Mouse (Mus musculus) hindbrain, embryonic 10.5 days (tissue): ENCODE data around the gene Usp21. TPM values are rescaled to one million over a fixed set of nuclear protein-coding genes. Genes with fewer than 3 reads are reported as not detected.

Experiments
- DNase-seq: peaks from one replicate; pipeline ENCODE4 v3.0.0-alpha.2; 2017; ENCODE audit warnings: low spot score
- H3K27ac ChIP-seq: fragments of 300-500 bp; sonication (generic); 2 replicates; pipeline ENCODE4 v1.5.1; 2016; ENCODE audit warnings: mild to moderate bottlenecking, moderate library complexity
- H3K27me3 ChIP-seq: fragments of 300-500 bp; sonication (generic); 2 replicates; pipeline ENCODE4 v1.6.1; 2016; ENCODE audit warnings: mild to moderate bottlenecking; ENCODE audit not compliant: poor library complexity, insufficient read depth, severe bottlenecking
- H3K36me3 ChIP-seq: fragments of 300-500 bp; sonication (generic); 2 replicates; pipeline ENCODE4 v1.6.1; 2016; ENCODE audit warnings: mild to moderate bottlenecking, moderate library complexity
- H3K4me1 ChIP-seq: fragments of 300-500 bp; sonication (generic); replicated peaks from 2 replicates; pipeline ENCODE4 v1.6.1; 2016; ENCODE audit warnings: mild to moderate bottlenecking
- H3K4me3 ChIP-seq: fragments of 300-500 bp; sonication (generic); 2 replicates; pipeline ENCODE4 v1.5.1; 2016; ENCODE audit warnings: mild to moderate bottlenecking, moderate library complexity
- H3K9me3 ChIP-seq: fragments of 300-500 bp; sonication (generic); 2 replicates; pipeline ENCODE4 v1.6.1; 2016; ENCODE audit warnings: mild to moderate bottlenecking, moderate library complexity
- WGBS: fragments of 180-500 bp; shearing (Covaris S2); methylation state at CpG from one replicate; pipeline ENCODE4 v1.1.7; 2016; 5-methylcytosine and 5-hydroxymethylcytosine counted together
- polyA plus RNA-seq: library from polyadenylated mRNA; unstranded; fragments of >200 nt; fragmentation: Nextera tagmentation; extraction: Ambion mirVana; gene quantifications from 2 replicates; pipeline ENCODE4 v1.2.1, GENCODE M21; 2016

Gene Usp21
- polyA plus RNA-seq, 1 experiment from 2014 or later, result 111 TPM

- H3K4me1 ChIP-seq, result peaks cover 22% of the 10 kb centered on the region
- no peak overlapping the region for H3K27ac ChIP-seq
- 62% methylated on average over 9 of the region's 9 CpGs for WGBS
- no peaks in the 10 kb centered on the region for H3K27me3 ChIP-seq
- DNase-seq, result no peak
- no peaks in the 10 kb centered on the region for H3K9me3 ChIP-seq
- peak overlapping the region; percentile 63 for H3K4me3 ChIP-seq
- peaks cover 46% of the 10 kb centered on the region for H3K36me3 ChIP-seq
Observed at GRCm38 (mm10) chr1:171271196-171271595, 16.6 kb downstream of the Usp21 start.

DNA sequence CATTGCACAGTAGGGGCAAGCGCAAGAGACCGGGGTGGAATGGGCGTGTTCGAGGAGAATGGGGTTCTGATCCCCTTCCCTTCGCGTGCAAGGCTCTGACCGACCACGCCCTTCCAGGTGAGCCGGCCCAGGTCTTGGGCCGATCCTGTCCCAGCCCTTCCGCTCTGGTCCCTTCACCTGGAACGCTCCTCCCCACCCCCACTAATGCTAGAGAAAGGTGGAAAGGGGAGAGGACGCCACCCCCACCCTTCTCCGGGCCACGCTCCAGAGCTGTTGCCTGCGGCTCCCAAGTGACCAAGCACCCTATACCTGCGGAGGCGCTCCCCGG, 17.3 kb downstream of the Usp21 start:
- Histone ChIP-seq H3K27ac (peak overlapping the region; percentile 84), H3K9me3 (no peaks in the 10 kb centered on the region), H3K4me1 (peaks cover 22% of the 10 kb centered on the region), H3K27me3 (no peaks in the 10 kb centered on the region), H3K36me3 (peaks cover 40% of the 10 kb centered on the region), H3K4me3 (peak overlapping the region; percentile 63)
- WGBS, result under 1% methylated on average over 19 of the region's 19 CpGs
- no peak for DNase-seq

GRCm38 (mm10) chr1:171269848-171270572, 17.8 kb downstream of the Usp21 start, which contains the start of gene B4galt3:
TSS of gene B4galt3 (plus strand) at chr1:171270328.
- Histone ChIP-seq H3K4me1 (peaks cover 22% of the 10 kb centered on the region), H3K4me3 (peak within 1 kb of the TSS; percentile 63), H3K36me3 (peaks cover 35% of the 10 kb centered on the region), H3K27ac (peak within 1 kb of the TSS; percentile 84), H3K9me3 (no peaks in the 10 kb centered on the region), H3K27me3 (no peaks in the 10 kb centered on the region)
- peak; percentile 95 for DNase-seq
- 3% methylated on average over 36 of the region's 36 CpGs for WGBS

GRCm38 (mm10) chr1:171268341-171268740, 19.4 kb downstream of the Usp21 start:
- 62% methylated on average over 1 of the region's 1 CpGs for WGBS
- no peaks in the 10 kb centered on the region for H3K27me3 ChIP-seq
- H3K4me1 ChIP-seq, result peaks cover 26% of the 10 kb centered on the region
- no peak overlapping the region for H3K27ac ChIP-seq
- no peak overlapping the region for H3K4me3 ChIP-seq
- no peaks in the 10 kb centered on the region for H3K9me3 ChIP-seq
- H3K36me3 ChIP-seq, result peaks cover 18% of the 10 kb centered on the region
- DNase-seq, result no peak

DNA sequence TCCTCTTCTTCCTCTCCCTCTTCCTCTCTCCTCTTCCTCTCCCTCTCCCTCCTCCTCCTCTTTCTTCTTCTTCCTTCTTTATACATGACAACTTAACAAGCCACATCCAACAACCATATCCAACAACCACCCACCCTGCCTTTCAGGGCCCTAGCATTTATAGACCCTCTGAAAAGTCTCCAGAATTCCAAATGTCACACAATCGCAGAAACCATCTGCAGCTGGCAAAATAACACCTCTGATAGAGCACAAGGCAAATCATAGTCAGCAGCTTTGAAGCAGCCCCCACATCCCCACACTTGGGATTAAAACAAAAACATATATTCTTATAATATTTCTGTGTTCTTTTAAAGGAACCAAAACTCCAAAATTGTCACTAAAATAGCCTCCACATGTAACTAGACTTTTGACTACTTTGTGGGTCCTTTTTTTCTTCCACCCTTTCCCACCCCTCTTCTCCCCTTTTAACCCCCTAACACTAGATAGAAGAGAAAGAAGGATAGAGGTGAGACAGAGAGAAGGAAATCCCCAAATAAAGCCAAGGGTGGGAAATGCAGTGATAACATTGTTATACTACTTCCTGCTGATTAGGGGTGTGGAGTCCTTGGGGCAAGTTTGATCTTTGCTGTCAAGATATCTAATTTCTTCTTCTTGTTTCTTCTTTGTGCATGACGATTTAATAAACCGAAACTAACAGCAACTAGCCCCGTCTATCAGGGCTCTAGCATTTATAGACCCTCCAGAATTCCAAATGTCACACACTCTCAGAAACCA, 21.6 kb downstream of the Usp21 start:
- DNase-seq, result no peak
- 85% methylated on average over 4 of the region's 4 CpGs for WGBS

DNA sequence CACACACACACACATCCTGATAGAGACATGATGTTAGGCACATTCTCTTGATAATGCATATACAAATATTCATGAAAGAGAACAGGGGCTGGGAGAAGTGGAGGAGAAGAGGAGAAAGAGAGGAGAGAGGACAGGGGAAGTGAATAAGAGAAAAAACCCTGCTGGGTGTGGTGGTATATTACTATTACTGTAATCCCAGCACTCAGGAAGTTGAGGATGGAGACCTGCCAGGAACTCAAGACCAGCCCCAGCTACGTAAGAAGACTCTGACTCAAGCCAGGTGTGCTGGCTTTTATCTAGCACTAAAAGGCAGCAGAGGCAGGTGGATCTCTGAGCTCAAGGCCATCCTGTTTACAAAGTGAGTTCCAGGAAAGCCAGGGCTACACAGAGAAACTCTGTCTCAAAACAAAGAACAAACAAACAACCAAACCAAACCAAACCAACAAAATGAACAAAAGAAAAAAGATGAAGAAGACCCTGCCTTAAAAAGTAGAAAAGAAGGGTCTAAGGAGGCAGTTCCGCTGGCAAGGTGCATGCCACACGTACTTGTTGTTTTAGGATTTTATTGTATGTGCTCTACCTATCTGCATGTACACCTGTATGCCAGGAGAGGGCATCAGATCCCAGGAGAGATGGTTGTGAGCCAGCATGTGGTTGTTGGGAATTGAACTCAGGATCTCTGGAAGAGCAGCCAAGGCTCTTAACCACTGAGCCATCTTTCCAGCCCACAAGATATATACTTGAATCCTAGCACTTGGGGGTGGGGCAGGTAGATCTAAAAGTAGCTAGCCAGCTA, 23.9 kb downstream of the Usp21 start:
- H3K9me3 ChIP-seq, result no peaks in the 10 kb centered on the region
- peaks cover 16% of the 10 kb centered on the region for H3K4me1 ChIP-seq
- peak overlapping the region; percentile 41; the same call in 1 of the 2 replicates for H3K4me3 ChIP-seq
- H3K36me3 ChIP-seq, result peaks cover 5% of the 10 kb centered on the region
- no peak for DNase-seq
- no peaks in the 10 kb centered on the region for H3K27me3 ChIP-seq
- H3K27ac ChIP-seq, result peak overlapping the region; percentile 40; the same call in 1 of the 2 replicates
- WGBS, result 84% methylated on average over 3 of the region's 3 CpGs

More for the DNA sequence above, 21.6 kb downstream of the Usp21 start:
- H3K36me3 ChIP-seq, result no peaks in the 10 kb centered on the region
- H3K4me3 ChIP-seq, result no peak overlapping the region
- H3K27me3 ChIP-seq, result no peaks in the 10 kb centered on the region
- H3K4me1 ChIP-seq, result peaks cover 31% of the 10 kb centered on the region
- H3K27ac ChIP-seq, result no peak overlapping the region
- no peaks in the 10 kb centered on the region for H3K9me3 ChIP-seq

GRCm38 (mm10) chr1:171263185-171263611, 24.6 kb downstream of the Usp21 start:
- peak overlapping the region; percentile 41 for H3K4me3 ChIP-seq
- peaks cover 11% of the 10 kb centered on the region for H3K36me3 ChIP-seq
- H3K9me3 ChIP-seq, result no peaks in the 10 kb centered on the region
- DNase-seq, result peak; percentile 49
- 2% methylated on average over 2 of the region's 2 CpGs for WGBS
- no peaks in the 10 kb centered on the region for H3K27me3 ChIP-seq
- peaks cover 16% of the 10 kb centered on the region for H3K4me1 ChIP-seq
- peak overlapping the region; percentile 76 for H3K27ac ChIP-seq

DNA sequence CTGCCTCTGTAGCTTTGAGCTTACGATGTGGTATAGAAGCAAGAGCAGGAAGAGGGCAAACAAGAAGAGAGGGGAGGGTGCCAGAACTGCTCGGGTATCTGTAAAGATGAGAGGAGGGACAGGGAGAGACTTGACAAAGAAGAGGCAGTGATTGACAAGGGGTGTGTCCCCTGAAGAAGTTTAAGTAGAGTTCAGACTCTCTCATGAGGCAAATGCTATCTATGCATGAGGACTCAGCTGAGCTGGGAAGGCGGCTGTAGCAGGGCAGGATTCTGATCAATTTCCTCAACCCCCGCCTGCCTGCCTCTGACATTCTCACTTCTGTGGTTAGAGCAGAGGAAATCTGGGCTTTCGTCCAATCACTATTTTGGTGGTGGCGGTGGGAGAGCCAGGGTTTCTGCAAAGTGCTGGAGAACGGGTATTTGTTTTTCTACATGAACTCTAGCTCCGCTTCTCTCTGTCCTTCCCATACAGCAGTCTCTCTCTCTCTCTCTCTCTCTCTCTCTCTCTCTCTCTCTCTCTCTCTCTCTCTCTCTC, 25.1 kb downstream of the Usp21 start:
- H3K9me3 ChIP-seq, result no peaks in the 10 kb centered on the region
- H3K27ac ChIP-seq, result peak overlapping the region; percentile 76
- no peaks in the 10 kb centered on the region for H3K27me3 ChIP-seq
- H3K36me3 ChIP-seq, result peaks cover 16% of the 10 kb centered on the region
- peak overlapping the region; percentile 41 for H3K4me3 ChIP-seq
- H3K4me1 ChIP-seq, result peaks cover 16% of the 10 kb centered on the region
- WGBS, result 9% methylated on average over 8 of the region's 8 CpGs
- peak; percentile 36 for DNase-seq

- DNase-seq, result no peak
- no peak overlapping the region for H3K4me3 ChIP-seq
- H3K27ac ChIP-seq, result no peak overlapping the region
- H3K9me3 ChIP-seq, result no peaks in the 10 kb centered on the region
- WGBS, result 86% methylated on average over 3 of the region's 3 CpGs
- H3K36me3 ChIP-seq, result peaks cover 29% of the 10 kb centered on the region
- no peaks in the 10 kb centered on the region for H3K27me3 ChIP-seq
- peaks cover 16% of the 10 kb centered on the region for H3K4me1 ChIP-seq
Observed at GRCm38 (mm10) chr1:171260316-171260715, 27.5 kb downstream of the Usp21 start.

- no peak for DNase-seq
- H3K36me3 ChIP-seq, result peaks cover 40% of the 10 kb centered on the region
- H3K4me1 ChIP-seq, result peaks cover 16% of the 10 kb centered on the region
- no peaks in the 10 kb centered on the region for H3K9me3 ChIP-seq
- H3K4me3 ChIP-seq, result no peak overlapping the region
- H3K27ac ChIP-seq, result no peak overlapping the region
- WGBS, result 80% methylated on average over 17 of the region's 17 CpGs
- no peaks in the 10 kb centered on the region for H3K27me3 ChIP-seq
Observed at GRCm38 (mm10) chr1:171258921-171259320, 28.9 kb downstream of the Usp21 start.

DNA sequence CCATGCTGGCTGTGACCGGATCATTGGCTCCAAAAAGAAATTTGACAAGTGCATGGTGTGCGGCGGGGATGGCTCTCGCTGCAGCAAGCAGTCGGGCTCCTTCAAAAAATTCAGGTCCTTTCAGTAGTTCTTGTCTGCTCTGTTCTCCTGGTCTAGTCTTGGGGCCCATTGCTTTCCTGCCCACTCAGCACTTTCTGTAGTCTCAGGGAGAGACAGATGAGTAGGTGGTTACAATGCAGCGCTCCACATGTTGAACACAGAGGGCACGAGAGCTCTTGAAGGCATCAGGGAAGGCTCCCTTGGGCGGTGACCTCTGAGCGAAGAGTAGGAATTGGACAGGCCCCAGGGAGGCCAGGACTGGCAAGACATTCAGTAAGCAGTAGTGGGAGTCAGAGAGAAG, 30.0 kb downstream of the Usp21 start:
- Histone ChIP-seq H3K27ac (no peak overlapping the region), H3K4me1 (peaks cover 10% of the 10 kb centered on the region), H3K36me3 (peaks cover 45% of the 10 kb centered on the region), H3K9me3 (no peaks in the 10 kb centered on the region), H3K27me3 (no peaks in the 10 kb centered on the region), H3K4me3 (no peak overlapping the region)
- DNase-seq, result no peak
- WGBS, result 85% methylated on average over 9 of the region's 9 CpGs

DNA sequence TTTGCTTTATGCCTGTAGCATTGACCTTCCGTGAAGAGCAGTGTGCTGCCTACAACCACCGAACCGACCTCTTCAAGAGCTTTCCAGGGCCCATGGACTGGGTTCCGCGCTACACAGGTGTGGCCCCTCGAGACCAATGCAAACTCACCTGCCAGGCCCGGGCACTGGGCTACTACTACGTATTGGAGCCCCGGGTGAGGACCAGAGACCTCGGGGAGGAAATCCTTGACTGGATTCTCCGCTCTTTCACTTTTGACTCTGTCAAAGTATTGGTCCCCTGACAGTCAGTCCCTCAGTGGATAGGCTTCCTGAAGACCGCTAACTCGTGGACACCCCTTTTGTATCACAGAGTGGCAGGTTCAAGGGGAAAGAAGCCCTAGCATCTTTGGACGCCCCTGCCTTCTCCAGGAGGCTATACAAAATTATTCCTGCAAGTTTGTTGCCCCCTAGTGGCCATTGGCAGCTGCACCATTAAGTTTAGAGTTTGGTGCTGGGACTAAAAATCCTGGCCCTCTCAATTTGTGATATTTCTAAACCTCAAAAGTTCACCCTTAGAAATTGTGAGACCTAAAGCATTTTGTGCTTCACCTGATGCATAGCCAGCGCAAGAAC, 30.7 kb downstream of the Usp21 start:
- WGBS, result 73% methylated on average over 15 of the region's 15 CpGs
- no peaks in the 10 kb centered on the region for H3K9me3 ChIP-seq
- H3K27ac ChIP-seq, result no peak overlapping the region
- H3K36me3 ChIP-seq, result peaks cover 45% of the 10 kb centered on the region
- no peak overlapping the region for H3K4me3 ChIP-seq
- H3K27me3 ChIP-seq, result no peaks in the 10 kb centered on the region
- peak; percentile 69 for DNase-seq
- peaks cover 12% of the 10 kb centered on the region for H3K4me1 ChIP-seq
